ENCODE assay signal across 21 mouse cellular contexts in the genomic region with DNA sequence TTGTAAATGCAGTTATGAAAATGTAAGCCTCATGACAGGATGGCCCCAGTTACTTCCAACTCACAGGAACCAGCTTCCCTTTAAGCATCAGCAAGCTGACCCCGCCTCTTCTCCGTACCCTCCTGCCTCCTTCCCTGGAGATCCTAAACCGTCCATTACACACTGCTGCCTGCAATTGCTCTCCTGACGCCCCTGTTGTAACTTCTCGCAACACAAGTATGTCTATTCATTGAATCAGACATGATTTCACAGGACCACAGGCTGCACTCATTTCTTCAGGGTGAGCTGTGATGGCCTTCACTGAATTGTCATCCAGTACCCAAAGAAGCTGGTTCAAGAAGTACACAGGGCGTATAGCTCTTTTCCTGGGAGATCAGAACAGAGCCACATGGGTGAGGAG. TPM values are rescaled to one million over a fixed set of nuclear protein-coding genes. Genes with fewer than 3 reads are reported as not detected.
DNase-seq lines count a peak whose midpoint lies in the region; ATAC-seq and TF ChIP-seq lines count a peak whose summit lies in the region.
"Had no signal": no experiment of that assay in that cellular context is flagged by ENCODE, and none has a peak within 500 bp of the region (broad histone marks: within the 10 kb centered on the region; RNA-seq: fewer than 3 reads in every experiment).

No protein-coding gene starts in this region.

- H3K36me3 ChIP-seq in forebrain, postnatal 0 days (ENCODE audit: insufficient read depth): peaks cover 9% of the 10 kb centered on the region; the same call in 1 of the 2 replicates
- H3K36me3 ChIP-seq in forebrain, embryonic 12.5 days (replicated peaks): peaks cover 24% of the 10 kb centered on the region
- peaks cover 7% of the 10 kb centered on the region; the same call in 1 of the 2 replicates for H3K36me3 ChIP-seq in hindbrain, embryonic 13.5 days
- peaks cover 5% of the 10 kb centered on the region for H3K36me3 ChIP-seq in hindbrain, embryonic 14.5 days (replicated peaks; ENCODE audit: control insufficient read depth, insufficient read depth)
- H3K36me3 ChIP-seq in megakaryocyte, embryonic 14.5 days (replicated peaks; ENCODE audit: low read length): peaks cover 47% of the 10 kb centered on the region
- no peaks in the 10 kb centered on the region for H3K36me3 ChIP-seq in testis, adult 2 months (ENCODE audit: control insufficient read depth, insufficient read depth, low read length)
- H3K36me3 ChIP-seq: heart, embryonic 15.5 days had no signal

- H3K4me3 ChIP-seq in forebrain, postnatal 0 days (ENCODE audit: low read depth, low read length): no peak overlapping the region
- no peak overlapping the region for H3K4me3 ChIP-seq in forebrain, embryonic 12.5 days (replicated peaks)
- H3K4me3 ChIP-seq in hindbrain, embryonic 13.5 days: no peak overlapping the region
- no peak overlapping the region for H3K4me3 ChIP-seq in hindbrain, embryonic 14.5 days (replicated peaks; ENCODE audit: low read length)
- peak overlapping the region; percentile 12 for H3K4me3 ChIP-seq in megakaryocyte, embryonic 14.5 days (replicated peaks)
- H3K4me3 ChIP-seq in testis, adult 2 months (ENCODE audit: control insufficient read depth, low read depth, low read length): peak overlapping the region; percentile 54
- H3K4me3 ChIP-seq: heart, embryonic 12.5 days; heart, embryonic 15.5 days had no signal

- no peak for TF ChIP-seq POLR2A in testis, adult 2 months (IDR thresholded peaks at IDR 0.05; ENCODE audit: control insufficient read depth, low read depth, low read length)

- no peak overlapping the region for H3K27ac ChIP-seq in forebrain, postnatal 0 days (ENCODE audit: low read depth, low read length)
- H3K27ac ChIP-seq in forebrain, embryonic 12.5 days: no peak overlapping the region
- no peak overlapping the region for H3K27ac ChIP-seq in hindbrain, embryonic 13.5 days
- no peak overlapping the region for H3K27ac ChIP-seq in hindbrain, embryonic 14.5 days
- 0 out of 2 replicates have a peak overlapping the region, but pooled peaks have one; percentile 15 for H3K27ac ChIP-seq in testis, adult 2 months (ENCODE audit: control insufficient read depth, insufficient read depth, low read depth, low read length)
- H3K27ac ChIP-seq: forebrain, embryonic 10.5 days; heart, embryonic 15.5 days had no signal

- H3K27me3 ChIP-seq in forebrain, postnatal 0 days (ENCODE audit: insufficient read depth, low read length): no peaks in the 10 kb centered on the region
- no peaks in the 10 kb centered on the region for H3K27me3 ChIP-seq in forebrain, embryonic 12.5 days
- no peaks in the 10 kb centered on the region for H3K27me3 ChIP-seq in hindbrain, embryonic 13.5 days
- no peaks in the 10 kb centered on the region for H3K27me3 ChIP-seq in hindbrain, embryonic 14.5 days (ENCODE audit: control insufficient read depth, insufficient read depth, low read length)
- H3K27me3 ChIP-seq in megakaryocyte, embryonic 14.5 days (replicated peaks): no peaks in the 10 kb centered on the region
- no peaks in the 10 kb centered on the region for H3K27me3 ChIP-seq in testis, adult 2 months (ENCODE audit: control insufficient read depth, insufficient read depth, low read length)
- H3K27me3 ChIP-seq: heart, embryonic 12.5 days; heart, embryonic 15.5 days; Patski had no signal

- no peak for ATAC-seq in forebrain, postnatal 0 days
- no peak for ATAC-seq in forebrain, embryonic 12.5 days (ENCODE audit: low FRiP score)
- ATAC-seq in hindbrain, embryonic 13.5 days (ENCODE audit: low FRiP score): no peak
- no peak for ATAC-seq in hindbrain, embryonic 14.5 days (ENCODE audit: low FRiP score)
- no peak for ATAC-seq in megakaryocyte, adult 5-6 weeks (ENCODE audit: poor library complexity, severe bottlenecking)
- ATAC-seq: forebrain, embryonic 14.5 days; hindbrain, embryonic 16.5 days; Patski had no signal

- H3K4me2 ChIP-seq in forebrain, postnatal 0 days (ENCODE audit: low read depth): no peak overlapping the region
- H3K4me2 ChIP-seq in forebrain, embryonic 12.5 days: no peak overlapping the region
- no peak overlapping the region for H3K4me2 ChIP-seq in hindbrain, embryonic 13.5 days
- no peak overlapping the region for H3K4me2 ChIP-seq in hindbrain, embryonic 14.5 days (replicated peaks)
- H3K4me2 ChIP-seq: heart, embryonic 12.5 days; heart, embryonic 15.5 days had no signal

- H3K9ac ChIP-seq in forebrain, postnatal 0 days: 0 out of 2 replicates have a peak overlapping the region, but pooled peaks have one; percentile 10
- H3K9ac ChIP-seq in forebrain, embryonic 12.5 days: no peak overlapping the region
- 0 out of 2 replicates have a peak overlapping the region, but pooled peaks have one; percentile 30 for H3K9ac ChIP-seq in hindbrain, embryonic 13.5 days
- H3K9ac ChIP-seq in hindbrain, embryonic 14.5 days: no peak overlapping the region
- H3K9ac ChIP-seq: heart, embryonic 12.5 days; heart, embryonic 15.5 days had no signal

- DNase-seq in forebrain, postnatal 0 days: no peak
- no peak for DNase-seq in hindbrain, embryonic 14.5 days (ENCODE audit: low spot score)
- DNase-seq in testis, postnatal 10 days (ENCODE audit: low spot score): no peak
- DNase-seq: adrenal gland, postnatal 10 days; adrenal gland, postnatal 36 days; cerebellum, adult 18-20 months; cerebellum, postnatal 14 days; gastrocnemius, postnatal 10 days; heart, postnatal 14 days; heart, postnatal 4 days had no signal

- TF ChIP-seq CTCF in forebrain, postnatal 0 days (IDR thresholded peaks at IDR 0.05; ENCODE audit: low read depth): no peak
- TF ChIP-seq CTCF in testis, adult 2 months (IDR thresholded peaks at IDR 0.05; ENCODE audit: control insufficient read depth, insufficient read depth, insufficient replicate concordance, low read depth, low read length): no peak

- 87% methylated on average over 6 of the region's 6 CpGs for WGBS in forebrain, postnatal 0 days
- 87% methylated on average over 6 of the region's 6 CpGs for WGBS in forebrain, embryonic 12.5 days
- 82% methylated on average over 6 of the region's 6 CpGs for WGBS in hindbrain, embryonic 13.5 days
- 82% methylated on average over 6 of the region's 6 CpGs for WGBS in hindbrain, embryonic 14.5 days

- H3K4me1 ChIP-seq in forebrain, postnatal 0 days (ENCODE audit: insufficient read depth): peaks cover 10% of the 10 kb centered on the region; the same call in 1 of the 2 replicates
- peaks cover 24% of the 10 kb centered on the region for H3K4me1 ChIP-seq in forebrain, embryonic 12.5 days
- H3K4me1 ChIP-seq in hindbrain, embryonic 13.5 days (replicated peaks): peaks cover 33% of the 10 kb centered on the region
- H3K4me1 ChIP-seq in hindbrain, embryonic 14.5 days (replicated peaks; ENCODE audit: control insufficient read depth, insufficient read depth, low read length): peaks cover 22% of the 10 kb centered on the region
- H3K4me1 ChIP-seq in megakaryocyte, embryonic 14.5 days: peaks cover 90% of the 10 kb centered on the region
- H3K4me1 ChIP-seq in testis, adult 2 months (ENCODE audit: control insufficient read depth, insufficient read depth, low read length): peaks cover 3% of the 10 kb centered on the region

- H3K9me3 ChIP-seq in forebrain, postnatal 0 days (ENCODE audit: low read length): no peaks in the 10 kb centered on the region
- no peaks in the 10 kb centered on the region for H3K9me3 ChIP-seq in forebrain, embryonic 12.5 days
- H3K9me3 ChIP-seq in hindbrain, embryonic 13.5 days: no peaks in the 10 kb centered on the region
- H3K9me3 ChIP-seq in hindbrain, embryonic 14.5 days (ENCODE audit: control insufficient read depth, low read length): no peaks in the 10 kb centered on the region
- H3K9me3 ChIP-seq in megakaryocyte, embryonic 14.5 days: no peaks in the 10 kb centered on the region
- H3K9me3 ChIP-seq: forebrain, embryonic 10.5 days; heart, embryonic 12.5 days; heart, embryonic 15.5 days had no signal

RNA-seq across cellular contexts. Expression of a gene that starts 2.8 kb away (rescaled TPM):
- total RNA-seq in forebrain, postnatal 0 days (2014; rRNA removed): 14.8 and 18.3 TPM in 2 replicates
- 2.6 and 4.2 TPM in 2 replicates for polyA plus RNA-seq in forebrain, postnatal 0 days (2015; fragmentation: Nextera tagmentation; extraction: Ambion mirVana)
- polyA plus RNA-seq in forebrain, embryonic 12.5 days (2016; fragmentation: Nextera tagmentation; extraction: Ambion mirVana): 19.4 and 19.8 TPM in 2 replicates
- 11.2 and 14.5 TPM in 2 replicates for polyA plus RNA-seq in hindbrain, embryonic 13.5 days (2015; fragmentation: Nextera tagmentation; extraction: Ambion mirVana)
- 9.2 and 10.0 TPM in 2 replicates for polyA plus RNA-seq in hindbrain, embryonic 14.5 days (2014; fragmentation: Nextera tagmentation; extraction: Ambion mirVana)
- 0.68 and 0.90 TPM in 2 replicates for polyA plus RNA-seq in megakaryocyte, embryonic 14.5 days (2012; ENCODE audit: insufficient read depth, low replicate concordance)
- total RNA-seq in megakaryocyte, adult 5-6 weeks (2015): 7.2 and 7.9 TPM in 2 replicates
- total RNA-seq in megakaryocyte, adult 5-6 weeks (2017): 4.3 and 6.1 TPM in 2 replicates
- polyA plus RNA-seq in testis, adult 2 months (2012; rRNA removed): 3.6 and 5.0 TPM in 2 replicates

Comparison
In these comparisons a context has a peak if more than half of its experiments do, and no peak if none do; other contexts are left out.
1. H3K9ac ChIP-seq: peak in forebrain, postnatal 0 days (single experiment) and hindbrain, embryonic 13.5 days (single experiment); none in forebrain, embryonic 12.5 days (single experiment) and hindbrain, embryonic 14.5 days (single experiment).
2. H3K4me3 ChIP-seq: peak in megakaryocyte, embryonic 14.5 days (single experiment) and testis, adult 2 months (single experiment); none in forebrain, postnatal 0 days (single experiment), forebrain, embryonic 12.5 days (single experiment), hindbrain, embryonic 13.5 days (single experiment) and hindbrain, embryonic 14.5 days (single experiment).